Mouse (Mus musculus) cerebellum, adult 2 months (tissue): ENCODE measurements around the gene 1700102P08Rik.

Experiments used
- CTCF ChIP-seq: fragments of 200-500 bp; IDR thresholded peaks from 2 replicates; pipeline ENCODE4 v1.5.1; 2011; ENCODE audit warnings: low read depth, mild to moderate bottlenecking, control low read depth, low read length, moderate library complexity, borderline replicate concordance; ENCODE audit not compliant: insufficient read depth
- POLR2A ChIP-seq: fragments of 200-500 bp; IDR thresholded peaks from 2 replicates; pipeline ENCODE4 v1.6.1; 2011; ENCODE audit warnings: low read length, control low read depth, borderline replicate concordance; ENCODE audit not compliant: insufficient read depth

DNA sequence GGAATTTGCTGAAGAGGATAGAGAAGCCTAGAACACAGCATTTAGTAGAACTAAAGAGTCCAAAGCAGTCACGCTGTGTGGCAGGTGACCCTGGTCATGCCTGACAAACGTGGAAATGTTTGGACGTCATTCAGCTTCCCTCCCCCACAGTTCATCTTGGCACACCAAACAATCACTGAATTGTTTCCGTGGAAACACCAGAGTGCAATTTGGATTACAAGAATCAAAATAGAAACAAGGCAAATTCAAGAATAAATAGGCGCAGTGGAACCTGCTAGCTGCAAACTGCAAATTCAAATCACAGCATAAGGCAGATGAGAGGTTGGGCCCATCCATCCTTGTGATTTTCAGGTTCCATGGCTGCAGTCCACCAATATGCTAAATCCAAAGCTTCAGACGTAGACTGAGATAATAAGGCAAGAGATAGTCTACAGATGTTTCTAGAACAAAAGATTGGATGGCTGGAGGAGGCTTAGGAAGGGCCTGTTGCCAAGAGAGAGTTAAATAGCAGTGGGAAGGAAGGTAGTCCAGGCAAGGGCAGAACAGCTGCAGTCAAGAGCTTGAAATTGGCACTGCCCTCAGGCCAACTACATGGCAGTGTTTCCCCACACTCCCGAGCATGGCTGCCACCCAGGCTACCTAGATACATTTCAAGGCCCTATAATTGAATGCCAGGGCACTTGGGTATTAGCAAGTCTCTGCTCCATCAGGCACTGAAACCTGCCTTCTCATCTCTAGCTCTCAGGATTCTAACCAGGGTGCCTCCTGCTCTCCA is 8.8 kb downstream of the 1700102P08Rik start:
- no peak for TF ChIP-seq POLR2A
- no peak for TF ChIP-seq CTCF
